Mouse (Mus musculus): ENCODE data around the gene Numbl. TPM values are rescaled to one million over a fixed set of nuclear protein-coding genes. Genes with fewer than 3 reads are reported as not detected.

The Numbl gene
- 22.9 and 28.6 TPM in 2 replicates for polyA plus RNA-seq (2014; fragmentation: Nextera tagmentation; extraction: Ambion mirVana)

GRCm38 (mm10) chr7:27258205-27258899 lies at the start of gene Numbl:
Numbl (plus strand) TSS chr7:27258433.
- peak within 1 kb of the TSS; percentile 91 for H3K9ac ChIP-seq (ENCODE audit: low read length)
- H3K4me2 ChIP-seq (ENCODE audit: low read length): peak within 1 kb of the TSS; percentile 88
- H3K27me3 ChIP-seq (replicated peaks; ENCODE audit: control insufficient read depth, insufficient read depth, low read length): no peaks in the 10 kb centered on the region
- no peaks in the 10 kb centered on the region for H3K9me3 ChIP-seq (replicated peaks; ENCODE audit: control insufficient read depth, low read length)
- H3K27ac ChIP-seq (ENCODE audit: low read depth, low read length): peak within 1 kb of the TSS; percentile 87
- peak; percentile 95 for DNase-seq (ENCODE audit: low spot score)
- under 1% methylated on average over 42 of the region's 47 CpGs for WGBS
- H3K36me3 ChIP-seq (ENCODE audit: control insufficient read depth, insufficient read depth, low read length): peaks cover 20% of the 10 kb centered on the region
- peak; percentile 73 for ATAC-seq
- peaks cover 27% of the 10 kb centered on the region for H3K4me1 ChIP-seq (ENCODE audit: control insufficient read depth, insufficient read depth, low read length)
- peak within 1 kb of the TSS; percentile 74 for H3K4me3 ChIP-seq (ENCODE audit: low read depth, low read length)

GRCm38 (mm10) chr7:27212626-27213025 lies 45.6 kb upstream of the Numbl start:
- no peak overlapping the region for H3K4me2 ChIP-seq (ENCODE audit: low read length)
- H3K27ac ChIP-seq (ENCODE audit: low read depth, low read length): no peak overlapping the region
- H3K4me1 ChIP-seq (ENCODE audit: control insufficient read depth, insufficient read depth, low read length): no peaks in the 10 kb centered on the region
- 93% methylated on average over 2 of the region's 2 CpGs for whole genome bisulfite sequencing
- DNase-seq (ENCODE audit: low spot score) (no peak), ATAC-seq (no peak)
- no peaks in the 10 kb centered on the region for H3K9me3 ChIP-seq (replicated peaks; ENCODE audit: control insufficient read depth, low read length)
- H3K27me3 ChIP-seq (replicated peaks; ENCODE audit: control insufficient read depth, insufficient read depth, low read length): no peaks in the 10 kb centered on the region
- H3K9ac ChIP-seq (ENCODE audit: low read length): no peak overlapping the region
- peaks cover 83% of the 10 kb centered on the region for H3K36me3 ChIP-seq (ENCODE audit: control insufficient read depth, insufficient read depth, low read length)
- H3K4me3 ChIP-seq (ENCODE audit: low read depth, low read length): no peak overlapping the region

- no peaks in the 10 kb centered on the region for H3K27me3 ChIP-seq (replicated peaks; ENCODE audit: control insufficient read depth, insufficient read depth, low read length)
- no peaks in the 10 kb centered on the region for H3K9me3 ChIP-seq (replicated peaks; ENCODE audit: control insufficient read depth, low read length)
- no peak for DNase-seq (ENCODE audit: low spot score)
- peaks cover 46% of the 10 kb centered on the region for H3K36me3 ChIP-seq (ENCODE audit: control insufficient read depth, insufficient read depth, low read length)
- no peak for ATAC-seq
- WGBS: 85% methylated on average over 7 of the region's 7 CpGs
- H3K27ac ChIP-seq (ENCODE audit: low read depth, low read length): no peak overlapping the region
- no peak overlapping the region for H3K9ac ChIP-seq (ENCODE audit: low read length)
- no peak overlapping the region for H3K4me3 ChIP-seq (ENCODE audit: low read depth, low read length)
- H3K4me2 ChIP-seq (ENCODE audit: low read length): no peak overlapping the region
- no peaks in the 10 kb centered on the region for H3K4me1 ChIP-seq (ENCODE audit: control insufficient read depth, insufficient read depth, low read length)
Observed at GRCm38 (mm10) chr7:27218586-27218985, 39.6 kb upstream of the Numbl start.

- no peak overlapping the region for H3K27ac ChIP-seq (ENCODE audit: low read depth, low read length)
- no peak for DNase-seq (ENCODE audit: low spot score)
- H3K4me2 ChIP-seq (ENCODE audit: low read length): no peak overlapping the region
- peaks cover 7% of the 10 kb centered on the region for H3K4me1 ChIP-seq (ENCODE audit: control insufficient read depth, insufficient read depth, low read length)
- H3K9me3 ChIP-seq (replicated peaks; ENCODE audit: control insufficient read depth, low read length): no peaks in the 10 kb centered on the region
- 89% methylated on average over 11 of the region's 11 CpGs for WGBS
- ATAC-seq: no peak
- no peak overlapping the region for H3K4me3 ChIP-seq (ENCODE audit: low read depth, low read length)
- no peak overlapping the region for H3K9ac ChIP-seq (ENCODE audit: low read length)
- H3K27me3 ChIP-seq (replicated peaks; ENCODE audit: control insufficient read depth, insufficient read depth, low read length): no peaks in the 10 kb centered on the region
- H3K36me3 ChIP-seq (ENCODE audit: control insufficient read depth, insufficient read depth, low read length): peaks cover 37% of the 10 kb centered on the region
Observed at GRCm38 (mm10) chr7:27219937-27220336, 38.3 kb upstream of the Numbl start.

- Histone ChIP-seq H3K4me1 (ENCODE audit: control insufficient read depth, insufficient read depth, low read length) (peaks cover 27% of the 10 kb centered on the region), H3K9me3 (replicated peaks; ENCODE audit: control insufficient read depth, low read length) (no peaks in the 10 kb centered on the region), H3K36me3 (ENCODE audit: control insufficient read depth, insufficient read depth, low read length) (peaks cover 17% of the 10 kb centered on the region), H3K4me3 (ENCODE audit: low read depth, low read length) (no peak overlapping the region), H3K27me3 (replicated peaks; ENCODE audit: control insufficient read depth, insufficient read depth, low read length) (no peaks in the 10 kb centered on the region), H3K4me2 (ENCODE audit: low read length) (no peak overlapping the region), H3K9ac (ENCODE audit: low read length) (no peak overlapping the region), H3K27ac (ENCODE audit: low read depth, low read length) (no peak overlapping the region)
- 86% methylated on average over 6 of the region's 6 CpGs for WGBS
- DNase-seq (ENCODE audit: low spot score) (no peak), ATAC-seq (no peak)
Observed at GRCm38 (mm10) chr7:27221939-27222338, 36.3 kb upstream of the Numbl start.

GRCm38 (mm10) chr7:27222538-27222937 lies 35.7 kb upstream of the Numbl start:
- H3K4me3 ChIP-seq (ENCODE audit: low read depth, low read length): no peak overlapping the region
- DNase-seq (ENCODE audit: low spot score): no peak
- H3K4me1 ChIP-seq (ENCODE audit: control insufficient read depth, insufficient read depth, low read length): peaks cover 33% of the 10 kb centered on the region
- H3K36me3 ChIP-seq (ENCODE audit: control insufficient read depth, insufficient read depth, low read length): peaks cover 16% of the 10 kb centered on the region
- no peak overlapping the region for H3K27ac ChIP-seq (ENCODE audit: low read depth, low read length)
- WGBS: 93% methylated on average over 1 of the region's 1 CpGs
- H3K9me3 ChIP-seq (replicated peaks; ENCODE audit: control insufficient read depth, low read length): no peaks in the 10 kb centered on the region
- ATAC-seq: no peak
- no peaks in the 10 kb centered on the region for H3K27me3 ChIP-seq (replicated peaks; ENCODE audit: control insufficient read depth, insufficient read depth, low read length)
- H3K9ac ChIP-seq (ENCODE audit: low read length): no peak overlapping the region
- H3K4me2 ChIP-seq (ENCODE audit: low read length): no peak overlapping the region

GRCm38 (mm10) chr7:27224877-27225575 lies 33.2 kb upstream of the Numbl start:
- H3K27me3 ChIP-seq (replicated peaks; ENCODE audit: control insufficient read depth, insufficient read depth, low read length): no peaks in the 10 kb centered on the region
- 78% methylated on average over 11 of the region's 11 CpGs for WGBS
- no peak overlapping the region for H3K4me3 ChIP-seq (ENCODE audit: low read depth, low read length)
- H3K4me2 ChIP-seq (ENCODE audit: low read length): peak overlapping the region; percentile 92
- no peaks in the 10 kb centered on the region for H3K9me3 ChIP-seq (replicated peaks; ENCODE audit: control insufficient read depth, low read length)
- no peak overlapping the region for H3K27ac ChIP-seq (ENCODE audit: low read depth, low read length)
- no peaks in the 10 kb centered on the region; the same call in 1 of the 2 replicates for H3K36me3 ChIP-seq (ENCODE audit: control insufficient read depth, insufficient read depth, low read length)
- H3K4me1 ChIP-seq (ENCODE audit: control insufficient read depth, insufficient read depth, low read length): peaks cover 37% of the 10 kb centered on the region
- peak overlapping the region; percentile 79 for H3K9ac ChIP-seq (ENCODE audit: low read length)
- no peak for ATAC-seq
- DNase-seq (ENCODE audit: low spot score): no peak

GRCm38 (mm10) chr7:27227276-27227675 lies 31.0 kb upstream of the Numbl start:
- H3K9ac ChIP-seq (ENCODE audit: low read length): peak overlapping the region; percentile 79
- H3K4me1 ChIP-seq (ENCODE audit: control insufficient read depth, insufficient read depth, low read length): peaks cover 37% of the 10 kb centered on the region
- no peaks in the 10 kb centered on the region for H3K9me3 ChIP-seq (replicated peaks; ENCODE audit: control insufficient read depth, low read length)
- peak overlapping the region; percentile 66 for H3K4me3 ChIP-seq (ENCODE audit: low read depth, low read length)
- DNase-seq (ENCODE audit: low spot score) (no peak), ATAC-seq (no peak)
- no peak overlapping the region for H3K27ac ChIP-seq (ENCODE audit: low read depth, low read length)
- H3K4me2 ChIP-seq (ENCODE audit: low read length): peak overlapping the region; percentile 92
- no peaks in the 10 kb centered on the region for H3K27me3 ChIP-seq (replicated peaks; ENCODE audit: control insufficient read depth, insufficient read depth, low read length)
- H3K36me3 ChIP-seq (ENCODE audit: control insufficient read depth, insufficient read depth, low read length): no peaks in the 10 kb centered on the region
- WGBS: 29% methylated on average over 9 of the region's 9 CpGs

GRCm38 (mm10) chr7:27227676-27228075 lies 30.6 kb upstream of the Numbl start:
- Histone ChIP-seq H3K36me3 (ENCODE audit: control insufficient read depth, insufficient read depth, low read length) (no peaks in the 10 kb centered on the region), H3K4me3 (ENCODE audit: low read depth, low read length) (peak overlapping the region; percentile 66), H3K9me3 (replicated peaks; ENCODE audit: control insufficient read depth, low read length) (no peaks in the 10 kb centered on the region), H3K4me2 (ENCODE audit: low read length) (peak overlapping the region; percentile 92), H3K4me1 (ENCODE audit: control insufficient read depth, insufficient read depth, low read length) (peaks cover 37% of the 10 kb centered on the region), H3K27me3 (replicated peaks; ENCODE audit: control insufficient read depth, insufficient read depth, low read length) (no peaks in the 10 kb centered on the region), H3K9ac (ENCODE audit: low read length) (peak overlapping the region; percentile 79), H3K27ac (ENCODE audit: low read depth, low read length) (peak overlapping the region; percentile 70; the same call in 1 of the 2 replicates)
- no peak for DNase-seq (ENCODE audit: low spot score)
- 2% methylated on average over 10 of the region's 10 CpGs for WGBS
- ATAC-seq: no peak
